Mouse (Mus musculus) kidney, embryonic 14.5 days (tissue): ENCODE results near the gene Chrna1. TPM values are rescaled to one million over a fixed set of nuclear protein-coding genes. Genes with fewer than 3 reads are reported as not detected.

Experiments
- ATAC-seq: fragments of 200-750 bp; cut with Nextera tagmentation; 2 replicates; pipeline ENCODE4 v1.8.0; 2017; ENCODE audit warnings: moderate number of reproducible peaks, mild to moderate bottlenecking, moderate TSS enrichment, moderate library complexity; ENCODE audit not compliant: low FRiP score, low TSS enrichment
- H3K27ac ChIP-seq: fragments of 300-500 bp; sonication (generic); 2 replicates; pipeline ENCODE4 v1.5.1; 2014; ENCODE audit warnings: low read depth, mild to moderate bottlenecking, low read length, moderate library complexity, mixed read lengths
- H3K27me3 ChIP-seq: fragments of 300-500 bp; sonication (generic); 2 replicates; pipeline ENCODE4 v1.6.1; 2014; ENCODE audit warnings: mild to moderate bottlenecking, low read length; ENCODE audit not compliant: control insufficient read depth, insufficient read depth
- H3K36me3 ChIP-seq: fragments of 300-500 bp; sonication (generic); 2 replicates; pipeline ENCODE4 v1.6.1; 2014; ENCODE audit warnings: low read length, mixed read lengths; ENCODE audit not compliant: control insufficient read depth, insufficient read depth
- H3K4me1 ChIP-seq: fragments of 300-500 bp; sonication (generic); 2 replicates; pipeline ENCODE4 v1.6.1; 2014; ENCODE audit warnings: low read length, mixed read lengths; ENCODE audit not compliant: control insufficient read depth, insufficient read depth
- H3K4me2 ChIP-seq: fragments of 300-500 bp; sonication (generic); replicated peaks from 2 replicates; pipeline ENCODE4 v1.6.1; 2014; ENCODE audit warnings: low read depth, mild to moderate bottlenecking, low read length
- H3K4me3 ChIP-seq: fragments of 300-500 bp; sonication (generic); 2 replicates; pipeline ENCODE4 v1.5.1; 2014; ENCODE audit warnings: mild to moderate bottlenecking, low read length
- H3K9ac ChIP-seq: fragments of 300-500 bp; sonication (generic); 2 replicates; pipeline ENCODE4 v1.6.1; 2014; ENCODE audit warnings: low read depth, mild to moderate bottlenecking, low read length, moderate library complexity
- H3K9me3 ChIP-seq: fragments of 300-500 bp; sonication (generic); 2 replicates; pipeline ENCODE4 v1.6.1; 2016; ENCODE audit warnings: low read length; ENCODE audit not compliant: control insufficient read depth
- WGBS: fragments of 180-500 bp; shearing (Covaris S2); extraction: QIAGEN DNeasy Blood & Tissue Kit; methylation state at CpG from one replicate; pipeline ENCODE4 v1.1.7; 2014; 5-methylcytosine and 5-hydroxymethylcytosine counted together
- polyA plus RNA-seq: library from polyadenylated mRNA; unstranded; fragments of >200 nt; fragmentation: Nextera tagmentation; extraction: Ambion mirVana; gene quantifications from 2 replicates; pipeline ENCODE4 v1.2.1, GENCODE M21; 2014

The Chrna1 gene
- polyA plus RNA-seq, 1 experiment from 2014 or later = 0.35 TPM

- Histone ChIP-seq H3K4me2 (peak overlapping the region; percentile 71), H3K9ac (peak overlapping the region; percentile 46; the same call in 1 of the 2 replicates), H3K27ac (peak overlapping the region; percentile 14; the same call in 1 of the 2 replicates)
Measured at GRCm38 (mm10) chr2:73585347-73585831, 5.3 kb upstream of the Chrna1 start.

GRCm38 (mm10) chr2:73584645-73585346 is 4.7 kb upstream of the Chrna1 start:
- WGBS = 3% methylated on average over 15 of the region's 18 CpGs

More at GRCm38 (mm10) chr2:73585347-73585831, 5.3 kb upstream of the Chrna1 start:
- H3K36me3 ChIP-seq = no peaks in the 10 kb centered on the region
- H3K9me3 ChIP-seq = no peaks in the 10 kb centered on the region
- WGBS = 17% methylated on average over 12 of the region's 12 CpGs
- peak; percentile 66; the same call in 1 of the 2 replicates for ATAC-seq
- peaks cover 4% of the 10 kb centered on the region; the same call in 1 of the 2 replicates for H3K4me1 ChIP-seq
- H3K27me3 ChIP-seq = no peaks in the 10 kb centered on the region
- peak overlapping the region; percentile 42 for H3K4me3 ChIP-seq

GRCm38 (mm10) chr2:73580720-73581119 is 582 bp upstream of the Chrna1 start:
- Histone ChIP-seq H3K36me3 (no peaks in the 10 kb centered on the region), H3K27me3 (no peaks in the 10 kb centered on the region), H3K4me1 (no peaks in the 10 kb centered on the region), H3K9ac (no peak overlapping the region), H3K4me2 (no peak overlapping the region), H3K4me3 (no peak overlapping the region), H3K27ac (no peak overlapping the region), H3K9me3 (no peaks in the 10 kb centered on the region)
- no peak for ATAC-seq
- 91% methylated on average over 5 of the region's 5 CpGs for WGBS

More at GRCm38 (mm10) chr2:73584645-73585346, 4.7 kb upstream of the Chrna1 start:
- Histone ChIP-seq H3K9ac (peak overlapping the region; percentile 46; the same call in 1 of the 2 replicates), H3K36me3 (no peaks in the 10 kb centered on the region), H3K4me3 (peak overlapping the region; percentile 42), H3K27ac (peak overlapping the region; percentile 14; the same call in 1 of the 2 replicates), H3K9me3 (no peaks in the 10 kb centered on the region), H3K4me1 (no peaks in the 10 kb centered on the region), H3K27me3 (no peaks in the 10 kb centered on the region), H3K4me2 (peak overlapping the region; percentile 71)
- peak; percentile 82 for ATAC-seq

GRCm38 (mm10) chr2:73579168-73579567 is 970 bp downstream of the Chrna1 start:
- Histone ChIP-seq H3K36me3 (no peaks in the 10 kb centered on the region), H3K4me3 (no peak overlapping the region), H3K27ac (no peak overlapping the region), H3K9me3 (no peaks in the 10 kb centered on the region), H3K4me2 (no peak overlapping the region), H3K9ac (no peak overlapping the region), H3K27me3 (no peaks in the 10 kb centered on the region), H3K4me1 (no peaks in the 10 kb centered on the region)
- 37% methylated on average over 5 of the region's 5 CpGs for WGBS
- ATAC-seq = no peak

GRCm38 (mm10) chr2:73574418-73574817 is 5.7 kb downstream of the Chrna1 start:
- ATAC-seq = no peak
- H3K4me2 ChIP-seq = no peak overlapping the region
- 79% methylated on average over 6 of the region's 6 CpGs for WGBS
- H3K4me1 ChIP-seq = 0 out of 2 replicates have a peak, but pooled peaks cover 5% of the 10 kb centered on the region
- no peak overlapping the region for H3K9ac ChIP-seq
- H3K4me3 ChIP-seq = no peak overlapping the region
- no peaks in the 10 kb centered on the region for H3K27me3 ChIP-seq
- no peaks in the 10 kb centered on the region for H3K9me3 ChIP-seq
- H3K27ac ChIP-seq = no peak overlapping the region
- no peaks in the 10 kb centered on the region for H3K36me3 ChIP-seq

- no peaks in the 10 kb centered on the region for H3K27me3 ChIP-seq
- WGBS = 90% methylated on average over 4 of the region's 4 CpGs
- 0 out of 2 replicates have a peak, but pooled peaks cover 5% of the 10 kb centered on the region for H3K4me1 ChIP-seq
- no peak overlapping the region for H3K4me2 ChIP-seq
- H3K9me3 ChIP-seq = no peaks in the 10 kb centered on the region
- no peak overlapping the region for H3K9ac ChIP-seq
- ATAC-seq = no peak
- no peak overlapping the region for H3K27ac ChIP-seq
- no peak overlapping the region for H3K4me3 ChIP-seq
- no peaks in the 10 kb centered on the region for H3K36me3 ChIP-seq
Measured at GRCm38 (mm10) chr2:73573556-73573955, 6.6 kb downstream of the Chrna1 start.

GRCm38 (mm10) chr2:73572539-73573372 is 7.4 kb downstream of the Chrna1 start:
- Histone ChIP-seq H3K27me3 (no peaks in the 10 kb centered on the region), H3K9me3 (no peaks in the 10 kb centered on the region), H3K27ac (no peak overlapping the region), H3K4me3 (peak overlapping the region; percentile 24), H3K36me3 (no peaks in the 10 kb centered on the region), H3K9ac (no peak overlapping the region), H3K4me2 (peak overlapping the region; percentile 47), H3K4me1 (0 out of 2 replicates have a peak, but pooled peaks cover 5% of the 10 kb centered on the region)
- WGBS = 33% methylated on average over 23 of the region's 23 CpGs
- peak; percentile 83 for ATAC-seq

- H3K9me3 ChIP-seq = no peaks in the 10 kb centered on the region
- no peak for ATAC-seq
- H3K27me3 ChIP-seq = no peaks in the 10 kb centered on the region
- H3K4me1 ChIP-seq = 0 out of 2 replicates have a peak, but pooled peaks cover 5% of the 10 kb centered on the region
- H3K4me2 ChIP-seq = no peak overlapping the region
- H3K36me3 ChIP-seq = no peaks in the 10 kb centered on the region
- 78% methylated on average over 6 of the region's 6 CpGs for WGBS
- no peak overlapping the region for H3K27ac ChIP-seq
- no peak overlapping the region for H3K4me3 ChIP-seq
- H3K9ac ChIP-seq = no peak overlapping the region
Measured at GRCm38 (mm10) chr2:73571901-73572300, 8.2 kb downstream of the Chrna1 start.
